Mouse (Mus musculus): ENCODE measurements around the gene Matn4. TPM values are rescaled to one million over a fixed set of nuclear protein-coding genes. Genes with fewer than 3 reads are reported as not detected.

Matn4 gene
- polyA plus RNA-seq, 1 experiment from 2014 or later, result 0.34 TPM

DNA sequence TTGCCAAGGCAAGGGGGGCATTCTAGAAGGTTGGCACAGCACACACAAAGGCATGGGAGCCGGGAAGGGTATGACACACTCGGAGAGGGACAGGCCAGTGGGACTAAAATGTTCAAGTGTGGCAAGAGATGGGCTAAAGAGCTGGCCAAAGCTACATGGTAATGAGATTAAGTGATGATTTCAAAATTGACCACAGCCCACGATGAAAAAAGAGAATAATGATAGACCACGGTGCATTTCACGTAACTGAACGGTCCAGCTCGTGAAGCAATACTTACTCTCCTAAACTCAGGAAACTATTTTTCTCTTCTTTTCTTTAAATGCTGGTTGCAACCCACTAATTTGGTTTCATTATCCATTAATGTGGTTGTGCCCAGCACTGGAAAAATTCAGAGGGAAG, 8.9 kb downstream of the Matn4 start:
- WGBS (ENCODE audit: insufficient replicate concordance), result 86% methylated on average over 7 of the region's 7 CpGs
- Histone ChIP-seq H3K36me3 (ENCODE audit: control insufficient read depth, insufficient read depth, low read length) (no peaks in the 10 kb centered on the region), H3K4me3 (ENCODE audit: low read depth, low read length) (no peak overlapping the region), H3K27me3 (ENCODE audit: control insufficient read depth, insufficient read depth, low read length) (peaks cover 40% of the 10 kb centered on the region), H3K9me3 (replicated peaks; ENCODE audit: control insufficient read depth, low read length) (0 out of 2 replicates have a peak, but pooled peaks cover 3% of the 10 kb centered on the region), H3K4me2 (no peak overlapping the region), H3K4me1 (ENCODE audit: control insufficient read depth, insufficient read depth, low read length) (0 out of 2 replicates have a peak, but pooled peaks cover 5% of the 10 kb centered on the region), H3K27ac (ENCODE audit: low read depth, low read length) (no peak overlapping the region), H3K9ac (ENCODE audit: low read depth, low read length) (no peak overlapping the region)
- no peak for ATAC-seq (replicated peaks; ENCODE audit: insufficient number of reproducible peaks, low FRiP score, low TSS enrichment)

DNA sequence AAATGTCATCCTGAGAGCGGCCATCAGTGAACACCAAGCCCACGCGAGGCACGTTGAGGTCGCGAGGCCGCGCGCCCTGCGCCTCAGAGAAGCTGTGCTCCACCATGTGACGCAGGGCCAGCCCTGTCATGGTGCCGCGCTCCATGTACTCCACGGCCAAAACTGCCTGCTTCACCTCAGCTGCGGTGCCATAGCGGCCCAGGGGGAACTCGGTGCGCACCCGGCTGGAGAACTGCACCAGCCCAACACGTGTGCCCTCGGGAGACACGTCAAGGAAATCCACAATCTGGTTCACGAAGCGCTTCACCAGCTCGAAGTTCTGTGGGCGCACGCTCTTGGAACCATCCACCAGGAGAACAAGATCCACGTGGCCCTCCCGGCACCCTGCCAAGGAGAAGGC, 11.8 kb downstream of the Matn4 start:
- no peaks in the 10 kb centered on the region for H3K36me3 ChIP-seq (ENCODE audit: control insufficient read depth, insufficient read depth, low read length)
- no peak overlapping the region for H3K4me3 ChIP-seq (ENCODE audit: low read depth, low read length)
- 0 out of 2 replicates have a peak, but pooled peaks cover 3% of the 10 kb centered on the region for H3K9me3 ChIP-seq (replicated peaks; ENCODE audit: control insufficient read depth, low read length)
- H3K4me2 ChIP-seq, result no peak overlapping the region
- H3K9ac ChIP-seq (ENCODE audit: low read depth, low read length), result no peak overlapping the region
- no peaks in the 10 kb centered on the region for H3K4me1 ChIP-seq (ENCODE audit: control insufficient read depth, insufficient read depth, low read length)
- WGBS (ENCODE audit: insufficient replicate concordance), result 65% methylated on average over 29 of the region's 29 CpGs
- H3K27me3 ChIP-seq (ENCODE audit: control insufficient read depth, insufficient read depth, low read length), result peaks cover 39% of the 10 kb centered on the region
- no peak for ATAC-seq (replicated peaks; ENCODE audit: insufficient number of reproducible peaks, low FRiP score, low TSS enrichment)
- no peak overlapping the region for H3K27ac ChIP-seq (ENCODE audit: low read depth, low read length)

DNA sequence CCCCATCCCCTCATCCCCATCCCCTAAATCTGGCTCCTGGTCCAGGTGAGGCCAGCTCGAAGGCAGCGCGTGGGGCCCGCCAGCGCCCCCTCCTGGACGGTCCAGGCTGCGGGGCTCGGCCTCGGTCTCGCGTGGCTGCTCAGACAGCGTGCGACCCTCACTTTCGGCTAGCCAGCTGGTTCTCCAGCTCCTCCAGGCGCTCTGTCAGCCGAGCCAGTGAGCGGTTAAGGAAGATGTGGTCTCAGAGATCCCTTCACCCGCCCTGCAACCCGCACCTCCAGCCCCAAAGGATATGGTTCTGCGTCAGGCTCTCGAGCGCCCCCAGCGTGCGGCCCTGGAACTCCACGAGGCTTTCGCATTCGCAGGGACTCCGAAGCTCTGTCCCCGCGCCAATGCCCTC, 15.5 kb downstream of the Matn4 start:
- Histone ChIP-seq H3K27ac (ENCODE audit: low read depth, low read length) (peak overlapping the region; percentile 35; the same call in 1 of the 2 replicates), H3K9me3 (replicated peaks; ENCODE audit: control insufficient read depth, low read length) (no peaks in the 10 kb centered on the region), H3K27me3 (ENCODE audit: control insufficient read depth, insufficient read depth, low read length) (peaks cover 43% of the 10 kb centered on the region), H3K4me1 (ENCODE audit: control insufficient read depth, insufficient read depth, low read length) (no peaks in the 10 kb centered on the region), H3K4me2 (peak overlapping the region; percentile 74), H3K9ac (ENCODE audit: low read depth, low read length) (peak overlapping the region; percentile 65), H3K36me3 (ENCODE audit: control insufficient read depth, insufficient read depth, low read length) (no peaks in the 10 kb centered on the region), H3K4me3 (ENCODE audit: low read depth, low read length) (peak overlapping the region; percentile 47)
- ATAC-seq (replicated peaks; ENCODE audit: insufficient number of reproducible peaks, low FRiP score, low TSS enrichment), result no peak
- under 1% methylated on average over 30 of the region's 30 CpGs for WGBS (ENCODE audit: insufficient replicate concordance)

DNA sequence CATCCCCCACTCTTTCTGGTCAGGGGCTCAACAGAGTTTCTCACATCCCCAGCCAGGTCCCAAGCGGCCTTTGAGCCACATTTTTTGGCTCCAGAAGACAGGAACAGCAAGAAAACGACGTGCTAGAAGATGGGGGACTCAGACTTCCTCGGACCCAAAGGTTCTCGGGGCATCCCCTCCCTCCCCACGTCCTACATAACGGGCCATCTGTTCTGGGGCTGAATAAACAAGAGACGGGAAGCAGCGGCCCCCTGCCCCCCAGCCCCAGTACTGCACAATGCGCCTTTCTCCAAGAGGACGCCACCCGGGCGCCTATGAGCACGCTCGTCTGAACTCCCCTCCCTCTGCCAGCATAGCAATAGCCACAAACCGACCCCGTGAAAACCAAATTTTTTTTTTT, 15.9 kb downstream of the Matn4 start, which contains the start of gene Slpi:
TSS of gene Slpi (minus strand) at position 76 of the 400 bp plus-strand sequence.
- Histone ChIP-seq H3K9me3 (replicated peaks; ENCODE audit: control insufficient read depth, low read length) (no peaks in the 10 kb centered on the region), H3K9ac (ENCODE audit: low read depth, low read length) (peak within 1 kb of the TSS; percentile 65), H3K27me3 (ENCODE audit: control insufficient read depth, insufficient read depth, low read length) (peaks cover 43% of the 10 kb centered on the region), H3K36me3 (ENCODE audit: control insufficient read depth, insufficient read depth, low read length) (no peaks in the 10 kb centered on the region), H3K4me2 (peak within 1 kb of the TSS; percentile 74), H3K4me1 (ENCODE audit: control insufficient read depth, insufficient read depth, low read length) (no peaks in the 10 kb centered on the region), H3K4me3 (ENCODE audit: low read depth, low read length) (peak within 1 kb of the TSS; percentile 47), H3K27ac (ENCODE audit: low read depth, low read length) (peak within 1 kb of the TSS; percentile 35; the same call in 1 of the 2 replicates)
- 2% methylated on average over 17 of the region's 17 CpGs for WGBS (ENCODE audit: insufficient replicate concordance)
- no peak for ATAC-seq (replicated peaks; ENCODE audit: insufficient number of reproducible peaks, low FRiP score, low TSS enrichment)

DNA sequence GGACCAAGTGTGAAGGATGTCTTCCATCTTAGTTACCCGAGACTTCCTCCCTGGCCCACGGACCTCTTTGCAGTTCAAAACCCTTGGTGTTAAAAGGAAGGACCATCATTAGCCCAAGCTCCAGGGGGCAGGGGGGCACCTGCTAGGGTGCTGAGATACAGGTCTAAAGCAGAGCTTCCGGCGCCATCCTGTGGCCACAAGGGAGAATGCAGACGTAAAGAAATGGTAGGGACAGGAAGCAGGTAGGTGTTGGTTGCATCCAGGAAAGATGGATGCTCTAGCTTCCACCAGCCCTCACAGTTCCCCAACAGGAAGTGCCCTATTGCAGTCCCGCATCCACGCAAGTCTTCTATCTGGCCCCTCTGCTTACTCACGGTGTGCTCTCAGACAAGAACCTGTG, 18.0 kb downstream of the Matn4 start:
- Histone ChIP-seq H3K4me2 (no peak overlapping the region), H3K27me3 (ENCODE audit: control insufficient read depth, insufficient read depth, low read length) (peaks cover 37% of the 10 kb centered on the region), H3K4me3 (ENCODE audit: low read depth, low read length) (no peak overlapping the region), H3K9ac (ENCODE audit: low read depth, low read length) (no peak overlapping the region), H3K36me3 (ENCODE audit: control insufficient read depth, insufficient read depth, low read length) (no peaks in the 10 kb centered on the region), H3K9me3 (replicated peaks; ENCODE audit: control insufficient read depth, low read length) (no peaks in the 10 kb centered on the region), H3K4me1 (ENCODE audit: control insufficient read depth, insufficient read depth, low read length) (no peaks in the 10 kb centered on the region), H3K27ac (ENCODE audit: low read depth, low read length) (no peak overlapping the region)
- 10% methylated on average over 8 of the region's 8 CpGs for WGBS (ENCODE audit: insufficient replicate concordance)
- no peak for ATAC-seq (replicated peaks; ENCODE audit: insufficient number of reproducible peaks, low FRiP score, low TSS enrichment)

DNA sequence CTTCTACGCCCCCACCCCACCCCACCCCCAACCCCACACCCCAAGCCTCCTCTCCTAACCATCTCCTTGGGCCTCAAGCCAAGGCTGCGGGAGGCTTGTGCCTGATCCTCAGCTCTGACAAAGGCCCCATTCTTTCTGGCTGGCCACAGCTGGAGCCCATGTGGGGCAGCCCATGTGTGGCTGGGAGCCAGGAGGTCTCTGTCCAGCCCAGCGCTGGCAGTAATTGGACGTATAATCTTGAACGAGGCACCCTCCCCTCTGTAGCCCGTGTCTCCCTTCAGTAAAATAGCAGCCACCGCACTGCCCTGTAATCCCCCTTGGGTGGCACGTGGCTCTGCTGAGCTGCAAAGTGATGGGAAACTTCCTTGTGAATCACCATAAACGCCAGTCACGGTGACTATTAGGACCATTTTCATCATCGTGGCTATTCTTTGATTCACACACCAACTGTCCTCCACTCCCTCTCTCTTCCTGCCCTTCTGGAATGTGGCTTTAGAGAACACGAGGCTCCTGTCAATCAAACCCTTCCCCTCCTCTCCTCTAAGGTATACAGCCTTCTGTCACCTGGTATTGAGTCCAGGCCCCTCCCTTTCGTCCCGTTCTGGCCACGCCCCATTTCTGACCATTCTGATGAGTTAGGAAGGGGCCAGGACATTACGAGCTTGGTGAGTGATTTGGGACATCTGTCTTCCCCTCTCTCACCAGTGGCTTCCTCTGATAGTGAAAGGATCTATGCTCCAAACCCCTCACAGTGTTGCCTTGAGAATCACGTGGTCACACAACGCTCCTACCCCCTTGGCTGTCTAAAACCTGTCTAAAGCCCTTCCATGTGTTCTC, 18.8 kb downstream of the Matn4 start:
- peak; percentile 61; the same call in 1 of the 2 replicates for ATAC-seq (replicated peaks; ENCODE audit: insufficient number of reproducible peaks, low FRiP score, low TSS enrichment)
- no peak overlapping the region for H3K27ac ChIP-seq (ENCODE audit: low read depth, low read length)
- no peaks in the 10 kb centered on the region for H3K4me1 ChIP-seq (ENCODE audit: control insufficient read depth, insufficient read depth, low read length)

DNA sequence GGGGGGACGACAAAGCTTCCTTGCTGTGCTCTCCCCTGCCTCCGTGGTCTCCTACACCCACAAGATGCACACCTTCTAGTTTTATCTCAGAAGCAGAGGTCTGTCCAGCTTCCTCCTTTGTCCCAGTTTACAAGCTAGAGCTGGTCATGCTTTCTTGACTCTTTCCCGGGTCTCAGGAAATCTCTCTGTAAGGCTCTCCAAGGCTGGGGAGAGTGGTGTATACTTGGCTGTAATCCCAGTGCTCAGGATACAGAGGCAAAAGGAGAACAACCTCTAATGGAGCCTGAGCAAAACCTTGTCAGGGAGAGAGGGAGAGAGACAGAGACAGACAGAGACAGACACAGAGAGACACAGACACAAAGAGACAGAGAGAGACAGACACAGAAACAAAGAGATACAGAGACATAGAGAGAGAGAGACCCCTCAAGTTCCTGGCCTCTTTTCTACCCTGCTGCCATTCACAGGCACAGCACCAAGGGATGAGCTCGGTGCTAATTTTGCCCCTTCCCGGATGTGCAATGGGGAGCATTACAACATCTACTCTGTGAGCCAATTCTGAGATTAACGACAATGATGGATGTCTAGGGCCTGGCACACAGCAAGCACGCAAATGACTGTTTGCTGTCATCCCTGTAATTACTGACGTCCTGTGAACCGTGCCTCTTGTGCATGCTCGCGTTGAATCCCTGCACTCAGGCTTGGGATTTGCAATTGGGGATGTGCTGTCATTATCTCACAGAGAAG, 21.1 kb downstream of the Matn4 start:
- H3K9ac ChIP-seq (ENCODE audit: low read depth, low read length), result no peak overlapping the region
- 59% methylated on average over 11 of the region's 11 CpGs for WGBS (ENCODE audit: insufficient replicate concordance)
- no peaks in the 10 kb centered on the region for H3K36me3 ChIP-seq (ENCODE audit: control insufficient read depth, insufficient read depth, low read length)
- H3K4me2 ChIP-seq, result no peak overlapping the region
- H3K4me3 ChIP-seq (ENCODE audit: low read depth, low read length), result no peak overlapping the region
- peaks cover 16% of the 10 kb centered on the region for H3K27me3 ChIP-seq (ENCODE audit: control insufficient read depth, insufficient read depth, low read length)
- no peaks in the 10 kb centered on the region for H3K9me3 ChIP-seq (replicated peaks; ENCODE audit: control insufficient read depth, low read length)
- ATAC-seq (replicated peaks; ENCODE audit: insufficient number of reproducible peaks, low FRiP score, low TSS enrichment), result no peak
- no peak overlapping the region for H3K27ac ChIP-seq (ENCODE audit: low read depth, low read length)
- H3K4me1 ChIP-seq (ENCODE audit: control insufficient read depth, insufficient read depth, low read length), result no peaks in the 10 kb centered on the region

More for the DNA sequence above, 18.8 kb downstream of the Matn4 start:
- Histone ChIP-seq H3K9me3 (replicated peaks; ENCODE audit: control insufficient read depth, low read length) (no peaks in the 10 kb centered on the region), H3K9ac (ENCODE audit: low read depth, low read length) (no peak overlapping the region), H3K4me3 (ENCODE audit: low read depth, low read length) (no peak overlapping the region), H3K4me2 (no peak overlapping the region), H3K36me3 (ENCODE audit: control insufficient read depth, insufficient read depth, low read length) (no peaks in the 10 kb centered on the region), H3K27me3 (ENCODE audit: control insufficient read depth, insufficient read depth, low read length) (peaks cover 35% of the 10 kb centered on the region)
- 19% methylated on average over 18 of the region's 18 CpGs for WGBS (ENCODE audit: insufficient replicate concordance)

DNA sequence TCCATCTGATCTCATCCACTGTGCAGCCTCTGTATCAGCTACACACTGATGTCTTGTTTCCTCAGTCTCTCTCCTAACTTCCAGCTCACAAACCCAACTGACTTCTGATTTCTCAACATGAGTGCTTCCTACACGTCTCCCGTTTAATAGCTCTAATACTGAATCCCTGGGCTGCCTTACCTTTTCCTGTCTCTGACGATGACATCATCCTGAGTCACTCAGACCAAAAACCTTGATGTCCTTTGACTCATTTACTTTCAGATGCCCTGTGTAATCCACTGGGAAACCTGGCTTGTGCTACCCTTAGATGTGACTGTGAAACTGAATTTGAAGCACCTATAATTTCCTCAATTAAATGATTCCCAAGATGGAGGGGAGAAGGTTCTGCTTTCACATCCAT, 22.0 kb downstream of the Matn4 start:
- no peaks in the 10 kb centered on the region for H3K36me3 ChIP-seq (ENCODE audit: control insufficient read depth, insufficient read depth, low read length)
- no peaks in the 10 kb centered on the region for H3K9me3 ChIP-seq (replicated peaks; ENCODE audit: control insufficient read depth, low read length)
- H3K9ac ChIP-seq (ENCODE audit: low read depth, low read length), result no peak overlapping the region
- 61% methylated on average over 3 of the region's 3 CpGs for WGBS (ENCODE audit: insufficient replicate concordance)
- H3K27me3 ChIP-seq (ENCODE audit: control insufficient read depth, insufficient read depth, low read length), result peaks cover 9% of the 10 kb centered on the region
- H3K4me1 ChIP-seq (ENCODE audit: control insufficient read depth, insufficient read depth, low read length), result no peaks in the 10 kb centered on the region
- H3K4me2 ChIP-seq, result no peak overlapping the region
- no peak overlapping the region for H3K27ac ChIP-seq (ENCODE audit: low read depth, low read length)
- no peak overlapping the region for H3K4me3 ChIP-seq (ENCODE audit: low read depth, low read length)
- ATAC-seq (replicated peaks; ENCODE audit: insufficient number of reproducible peaks, low FRiP score, low TSS enrichment), result no peak

All from heart, embryonic 11.5 days (tissue).